Mouse (Mus musculus) stomach, postnatal 0 days (tissue): ENCODE results near the gene Obp2b. TPM values are rescaled to one million over a fixed set of nuclear protein-coding genes. Genes with fewer than 3 reads are reported as not detected.

ENCODE experiments used
- ATAC-seq: fragments of 200-750 bp; cut with Nextera tagmentation; 2 replicates; pipeline ENCODE4 v1.8.0; 2017; ENCODE audit not compliant: low FRiP score, low TSS enrichment
- DNase-seq: peaks from one replicate; pipeline ENCODE4 v3.0.0-alpha.2; 2016; ENCODE audit warnings: low spot score
- H3K27ac ChIP-seq: fragments of 300-500 bp; sonication (generic); replicated peaks from 2 replicates; pipeline ENCODE4 v1.5.1; 2014; ENCODE audit warnings: mild to moderate bottlenecking, control low read depth
- H3K27me3 ChIP-seq: fragments of 300-500 bp; sonication (generic); 2 replicates; pipeline ENCODE4 v1.6.1; 2014; ENCODE audit warnings: low read length; ENCODE audit not compliant: control insufficient read depth, insufficient read depth
- H3K36me3 ChIP-seq: fragments of 300-500 bp; sonication (generic); 2 replicates; pipeline ENCODE4 v1.6.1; 2014; ENCODE audit warnings: low read length, mixed read lengths; ENCODE audit not compliant: control insufficient read depth, insufficient read depth
- H3K4me1 ChIP-seq: fragments of 300-500 bp; sonication (generic); replicated peaks from 2 replicates; pipeline ENCODE4 v1.6.1; 2014; ENCODE audit warnings: antibody characterized with exemption; ENCODE audit not compliant: control insufficient read depth, insufficient read depth
- H3K4me2 ChIP-seq: fragments of 300-500 bp; sonication (generic); replicated peaks from 2 replicates; pipeline ENCODE4 v1.6.1; 2014; ENCODE audit warnings: low read depth, mild to moderate bottlenecking, control low read depth, moderate library complexity
- H3K4me3 ChIP-seq: fragments of 300-500 bp; sonication (generic); 2 replicates; pipeline ENCODE4 v1.5.1; 2014; ENCODE audit warnings: low read depth, low read length, control low read depth
- H3K9ac ChIP-seq: fragments of 300-500 bp; sonication (generic); 2 replicates; pipeline ENCODE4 v1.6.1; 2014; ENCODE audit warnings: mild to moderate bottlenecking, low read length, control low read depth, mixed read lengths
- H3K9me3 ChIP-seq: fragments of 300-500 bp; sonication (generic); 2 replicates; pipeline ENCODE4 v1.6.1; 2016; ENCODE audit warnings: low read length; ENCODE audit not compliant: control insufficient read depth
- CTCF ChIP-seq: IDR thresholded peaks from 2 replicates; pipeline ENCODE4 v1.5.1; 2016; ENCODE audit warnings: antibody characterized with exemption, low read depth, mild to moderate bottlenecking, moderate library complexity
- EP300 ChIP-seq: optimal IDR thresholded peaks from 2 replicates; pipeline ENCODE3; 2016; ENCODE audit warnings: antibody characterized with exemption
- WGBS: fragments of 180-500 bp; shearing (Covaris S2); extraction: QIAGEN DNeasy Blood & Tissue Kit; methylation state at CpG from one replicate; pipeline ENCODE4 v1.1.7; 2014; 5-methylcytosine and 5-hydroxymethylcytosine counted together
- polyA plus RNA-seq: library from polyadenylated mRNA; unstranded; fragments of >200 nt; fragmentation: Nextera tagmentation; extraction: Ambion mirVana; gene quantifications from 2 replicates; pipeline ENCODE4 v1.2.1, GENCODE M21; 2015

Obp2b gene
- polyA plus RNA-seq, 1 experiment from 2014 or later, result not detected

GRCm38 (mm10) chr2:25767764-25768163 is 31.0 kb downstream of the Obp2b start:
- H3K36me3 ChIP-seq, result no peaks in the 10 kb centered on the region
- no peaks in the 10 kb centered on the region for H3K4me1 ChIP-seq
- no peak for TF ChIP-seq EP300
- no peak for TF ChIP-seq CTCF
- H3K9me3 ChIP-seq, result no peaks in the 10 kb centered on the region
- no peak overlapping the region for H3K27ac ChIP-seq
- ATAC-seq, result no peak
- no peak for DNase-seq
- H3K9ac ChIP-seq, result no peak overlapping the region
- no peak overlapping the region for H3K4me2 ChIP-seq
- no peak overlapping the region for H3K4me3 ChIP-seq
- WGBS, result 80% methylated on average over 4 of the region's 4 CpGs
- no peaks in the 10 kb centered on the region for H3K27me3 ChIP-seq

- TF ChIP-seq CTCF (no peak), EP300 (no peak)
- H3K9ac ChIP-seq, result no peak overlapping the region
- no peaks in the 10 kb centered on the region for H3K36me3 ChIP-seq
- H3K4me3 ChIP-seq, result no peak overlapping the region
- no peaks in the 10 kb centered on the region for H3K9me3 ChIP-seq
- no peak overlapping the region for H3K4me2 ChIP-seq
- ATAC-seq (no peak), DNase-seq (no peak)
- H3K4me1 ChIP-seq, result no peaks in the 10 kb centered on the region
- H3K27me3 ChIP-seq, result no peaks in the 10 kb centered on the region
- WGBS, result 77% methylated on average over 2 of the region's 2 CpGs
- no peak overlapping the region for H3K27ac ChIP-seq
Measured at GRCm38 (mm10) chr2:25773507-25773906, 36.7 kb downstream of the Obp2b start.

- H3K4me1 ChIP-seq, result no peaks in the 10 kb centered on the region
- ATAC-seq (no peak), DNase-seq (no peak)
- no peak overlapping the region for H3K9ac ChIP-seq
- H3K4me3 ChIP-seq, result no peak overlapping the region
- H3K4me2 ChIP-seq, result no peak overlapping the region
- H3K9me3 ChIP-seq, result no peaks in the 10 kb centered on the region
- no peak for TF ChIP-seq CTCF
- no peak for TF ChIP-seq EP300
- WGBS, result 79% methylated on average over 2 of the region's 2 CpGs
- H3K27me3 ChIP-seq, result no peaks in the 10 kb centered on the region
- no peak overlapping the region for H3K27ac ChIP-seq
- no peaks in the 10 kb centered on the region for H3K36me3 ChIP-seq
Measured at GRCm38 (mm10) chr2:25774640-25775039, 37.8 kb downstream of the Obp2b start.

- H3K4me1 ChIP-seq, result no peaks in the 10 kb centered on the region
- 66% methylated on average over 3 of the region's 3 CpGs for WGBS
- no peak for ATAC-seq
Measured at GRCm38 (mm10) chr2:25775991-25776390, 39.2 kb downstream of the Obp2b start.

GRCm38 (mm10) chr2:25776717-25777116 is 39.9 kb downstream of the Obp2b start, which contains the start of gene Lcn11:
Gene Lcn11 (plus strand): TSS chr2:25777017.
- Histone ChIP-seq H3K4me2 (no peak within 1 kb of the TSS), H3K9me3 (no peaks in the 10 kb centered on the region), H3K27ac (no peak within 1 kb of the TSS), H3K4me1 (no peaks in the 10 kb centered on the region), H3K27me3 (no peaks in the 10 kb centered on the region), H3K9ac (no peak within 1 kb of the TSS), H3K4me3 (no peak within 1 kb of the TSS), H3K36me3 (no peaks in the 10 kb centered on the region)
- ATAC-seq, result no peak
- TF ChIP-seq EP300 (no peak), CTCF (no peak)
- WGBS, result 88% methylated on average over 1 of the region's 1 CpGs
- DNase-seq, result no peak

More at GRCm38 (mm10) chr2:25775991-25776390, 39.2 kb downstream of the Obp2b start:
- Histone ChIP-seq H3K27me3 (no peaks in the 10 kb centered on the region), H3K27ac (no peak overlapping the region), H3K36me3 (no peaks in the 10 kb centered on the region), H3K4me2 (no peak overlapping the region), H3K9me3 (no peaks in the 10 kb centered on the region), H3K9ac (no peak overlapping the region), H3K4me3 (no peak overlapping the region)
- TF ChIP-seq CTCF, result no peak
- TF ChIP-seq EP300, result no peak
- no peak for DNase-seq

GRCm38 (mm10) chr2:25779076-25779475 is 42.3 kb downstream of the Obp2b start:
- no peak for DNase-seq
- H3K9ac ChIP-seq, result no peak overlapping the region
- no peak for ATAC-seq
- no peaks in the 10 kb centered on the region for H3K36me3 ChIP-seq
- H3K27ac ChIP-seq, result no peak overlapping the region
- H3K4me1 ChIP-seq, result no peaks in the 10 kb centered on the region
- H3K9me3 ChIP-seq, result no peaks in the 10 kb centered on the region
- no peak overlapping the region for H3K4me3 ChIP-seq
- no peak overlapping the region for H3K4me2 ChIP-seq
- H3K27me3 ChIP-seq, result no peaks in the 10 kb centered on the region
- TF ChIP-seq EP300 (no peak), CTCF (no peak)
- WGBS, result 91% methylated on average over 9 of the region's 9 CpGs
